9 mouse cellular contexts compared by ENCODE assay signal in genomic region chr9:108935991-108936390, GRCm38 (mm10). TPM values are rescaled to one million over a fixed set of nuclear protein-coding genes. Genes with fewer than 3 reads are reported as not detected.
A peak's percentile ranks its signal among the peaks of the same experiment; 100 is the strongest.
DNase-seq lines count a peak whose midpoint lies in the region; ATAC-seq and TF ChIP-seq lines count a peak whose summit lies in the region.
"Had no signal": no experiment of that assay in that cellular context is flagged by ENCODE, and none has a peak within 500 bp of the region (broad histone marks: within the 10 kb centered on the region; RNA-seq: fewer than 3 reads in every experiment).

No protein-coding gene starts in this region.

- no peak overlapping the region for H3K27ac ChIP-seq in heart, postnatal 0 days (ENCODE audit: low read depth)
- H3K27ac ChIP-seq in forebrain, embryonic 10.5 days: peak overlapping the region; percentile 89
- H3K27ac ChIP-seq in intestine, postnatal 0 days (ENCODE audit: low read depth, low read length): no peak overlapping the region
- no peak overlapping the region for H3K27ac ChIP-seq in midbrain, embryonic 16.5 days (ENCODE audit: low read length)
- H3K27ac ChIP-seq in cerebellum, adult 2 months (ENCODE audit: insufficient read depth, low read length): no peak overlapping the region

- 16% methylated on average over 3 of the region's 3 CpGs for WGBS in heart, postnatal 0 days
- WGBS in forebrain, embryonic 10.5 days: 20% methylated on average over 3 of the region's 3 CpGs
- WGBS in intestine, postnatal 0 days: 6% methylated on average over 3 of the region's 3 CpGs
- 15% methylated on average over 3 of the region's 3 CpGs for WGBS in midbrain, embryonic 16.5 days
- WGBS in cerebellum, adult 2 months: 14% methylated on average over 3 of the region's 3 CpGs

- no peak for TF ChIP-seq CTCF in heart, postnatal 0 days (IDR thresholded peaks at IDR 0.05; ENCODE audit: low read depth)
- no peak for TF ChIP-seq CTCF in intestine, postnatal 0 days (IDR thresholded peaks at IDR 0.05; ENCODE audit: low read depth)
- TF ChIP-seq CTCF in cerebellum, adult 2 months (IDR thresholded peaks at IDR 0.05; ENCODE audit: borderline replicate concordance, insufficient read depth, low read depth, low read length): no peak

- peak overlapping the region; percentile 88; the same call in 1 of the 2 replicates for H3K4me3 ChIP-seq in heart, postnatal 0 days (ENCODE audit: low read depth, low read length)
- H3K4me3 ChIP-seq in forebrain, embryonic 10.5 days: peak overlapping the region; percentile 91
- H3K4me3 ChIP-seq in intestine, postnatal 0 days (ENCODE audit: low read depth, low read length): no peak overlapping the region
- peak overlapping the region; percentile 96 for H3K4me3 ChIP-seq in midbrain, embryonic 16.5 days (ENCODE audit: low read depth, low read length)
- H3K4me3 ChIP-seq in cerebellum, adult 2 months (replicated peaks; ENCODE audit: insufficient read depth, low read depth, low read length): no peak overlapping the region

- H3K4me2 ChIP-seq in heart, postnatal 0 days (ENCODE audit: low read depth, low read length): no peak overlapping the region
- peak overlapping the region; percentile 78; the same call in 1 of the 2 replicates for H3K4me2 ChIP-seq in intestine, postnatal 0 days (replicated peaks; ENCODE audit: low read depth)
- peak overlapping the region; percentile 31; the same call in 1 of the 2 replicates for H3K4me2 ChIP-seq in midbrain, embryonic 16.5 days (ENCODE audit: low read length)

- H3K9ac ChIP-seq in heart, postnatal 0 days (replicated peaks; ENCODE audit: low read depth, low read length): no peak overlapping the region
- no peak overlapping the region for H3K9ac ChIP-seq in intestine, postnatal 0 days (ENCODE audit: low read depth, low read length)
- H3K9ac ChIP-seq in midbrain, embryonic 16.5 days (ENCODE audit: low read depth, low read length): peak overlapping the region; percentile 97; the same call in 1 of the 2 replicates

- H3K9me3 ChIP-seq in heart, postnatal 0 days (replicated peaks; ENCODE audit: control insufficient read depth, low read length): no peaks in the 10 kb centered on the region
- H3K9me3 ChIP-seq in forebrain, embryonic 10.5 days: no peaks in the 10 kb centered on the region
- no peaks in the 10 kb centered on the region for H3K9me3 ChIP-seq in intestine, postnatal 0 days (ENCODE audit: control insufficient read depth)
- no peaks in the 10 kb centered on the region for H3K9me3 ChIP-seq in midbrain, embryonic 16.5 days (replicated peaks; ENCODE audit: control insufficient read depth, low read length, poor library complexity, severe bottlenecking)

- DNase-seq in heart, postnatal 0 days (ENCODE audit: low spot score): no peak
- DNase-seq in heart, postnatal 14 days: no peak
- no peak for DNase-seq in forebrain, embryonic 10.5 days (ENCODE audit: extremely low spot score, low spot score)
- no peak for DNase-seq in cerebellum, adult 2 months
- no peak for DNase-seq in B cell, adult 2 months
- DNase-seq in right cerebral cortex, postnatal 4 days: no peak

- intact Hi-C loops in heart, postnatal 14 days (cut with DNase I): loop anchor here (5.0 kb wide), 1 partner anchor 56 kb away; the partner anchor contains the start of gene Pfkfb4

- TF ChIP-seq EP300 in heart, postnatal 0 days (IDR thresholded peaks at IDR 0.05; ENCODE audit: low read depth): no peak

- no peaks in the 10 kb centered on the region for H3K27me3 ChIP-seq in heart, postnatal 0 days (ENCODE audit: control insufficient read depth, insufficient read depth, low read length)
- H3K27me3 ChIP-seq in forebrain, embryonic 10.5 days (ENCODE audit: poor library complexity, severe bottlenecking): no peaks in the 10 kb centered on the region
- no peaks in the 10 kb centered on the region for H3K27me3 ChIP-seq in intestine, postnatal 0 days (replicated peaks; ENCODE audit: control insufficient read depth, insufficient read depth, low read length)
- H3K27me3 ChIP-seq in midbrain, embryonic 16.5 days (ENCODE audit: control insufficient read depth, insufficient read depth, low read depth, low read length): no peaks in the 10 kb centered on the region
- no peaks in the 10 kb centered on the region for H3K27me3 ChIP-seq in cerebellum, adult 2 months (ENCODE audit: control insufficient read depth, insufficient read depth, low read length)

- ATAC-seq in heart, postnatal 0 days (ENCODE audit: insufficient read depth, low read depth): no peak
- ATAC-seq in intestine, postnatal 0 days: 0 out of 2 replicates have a peak, but pooled peaks have one; percentile 3
- ATAC-seq in midbrain, embryonic 16.5 days: peak; percentile 25; the same call in 1 of the 2 replicates

- peaks cover 30% of the 10 kb centered on the region for H3K36me3 ChIP-seq in heart, postnatal 0 days (replicated peaks; ENCODE audit: control insufficient read depth, insufficient read depth, low read length)
- peaks cover 31% of the 10 kb centered on the region for H3K36me3 ChIP-seq in forebrain, embryonic 10.5 days (replicated peaks)
- H3K36me3 ChIP-seq in intestine, postnatal 0 days (ENCODE audit: control insufficient read depth, insufficient read depth): peaks cover 26% of the 10 kb centered on the region
- H3K36me3 ChIP-seq in midbrain, embryonic 16.5 days (ENCODE audit: control insufficient read depth, insufficient read depth, low read length): peaks cover 16% of the 10 kb centered on the region

- TF ChIP-seq POLR2A in cerebellum, adult 2 months (IDR thresholded peaks at IDR 0.05; ENCODE audit: borderline replicate concordance, insufficient read depth, low read length): no peak

- 0 out of 2 replicates have a peak, but pooled peaks cover 4% of the 10 kb centered on the region for H3K4me1 ChIP-seq in heart, postnatal 0 days (ENCODE audit: control insufficient read depth, insufficient read depth)
- H3K4me1 ChIP-seq in forebrain, embryonic 10.5 days: peaks cover 11% of the 10 kb centered on the region
- H3K4me1 ChIP-seq in intestine, postnatal 0 days (replicated peaks; ENCODE audit: control insufficient read depth, insufficient read depth, low read length): no peaks in the 10 kb centered on the region
- H3K4me1 ChIP-seq in midbrain, embryonic 16.5 days (ENCODE audit: control insufficient read depth, insufficient read depth, low read length): peaks cover 8% of the 10 kb centered on the region
- peaks cover 5% of the 10 kb centered on the region; the same call in 1 of the 2 replicates for H3K4me1 ChIP-seq in cerebellum, adult 2 months (ENCODE audit: control insufficient read depth, insufficient read depth, low read length)

RNA-seq across cellular contexts. Expression of gene Uqcrc1, which starts 0.4 kb away (rescaled TPM):
- 1,707 and 1,762 TPM in 2 replicates for total RNA-seq in heart, postnatal 0 days (2014; rRNA removed; ENCODE audit: low replicate concordance)
- polyA plus RNA-seq in heart, postnatal 0 days (2015; fragmentation: Nextera tagmentation; extraction: Ambion mirVana): 1,738 and 1,782 TPM in 2 replicates
- total RNA-seq in heart, postnatal 14 days (2021): 1,000 to 10,000 TPM; 2,254 to 2,272 TPM
- 468 and 481 TPM in 2 replicates for polyA plus RNA-seq in forebrain, embryonic 10.5 days (2016; fragmentation: Nextera tagmentation; extraction: Ambion mirVana)
- polyA plus RNA-seq in intestine, postnatal 0 days (2015; fragmentation: Nextera tagmentation; extraction: Ambion mirVana): 557 and 585 TPM in 2 replicates
- polyA plus RNA-seq in midbrain, embryonic 16.5 days (2015; fragmentation: Nextera tagmentation; extraction: Ambion mirVana): 417 and 452 TPM in 2 replicates
- 672 and 690 TPM in 2 replicates for polyA plus RNA-seq in cerebellum, adult 2 months (2012; rRNA removed)

RNA-seq across cellular contexts. Expression of gene Col7a1, which starts 17.4 kb away (rescaled TPM):
- total RNA-seq in heart, postnatal 0 days (2014; rRNA removed; ENCODE audit: low replicate concordance): 0.58 and 1.3 TPM in 2 replicates
- 0.47 and 0.57 TPM in 2 replicates for polyA plus RNA-seq in heart, postnatal 0 days (2015; fragmentation: Nextera tagmentation; extraction: Ambion mirVana)
- total RNA-seq in heart, postnatal 14 days (2021): 1 to 10 TPM in 1 of 2 experiments, under 1 TPM in 1; 0.33 to 1.1 TPM
- 1.5 and 2.3 TPM in 2 replicates for polyA plus RNA-seq in forebrain, embryonic 10.5 days (2016; fragmentation: Nextera tagmentation; extraction: Ambion mirVana)
- polyA plus RNA-seq in intestine, postnatal 0 days (2015; fragmentation: Nextera tagmentation; extraction: Ambion mirVana): 1.9 and 3.1 TPM in 2 replicates
- polyA plus RNA-seq in midbrain, embryonic 16.5 days (2015; fragmentation: Nextera tagmentation; extraction: Ambion mirVana): 1.1 and 1.6 TPM in 2 replicates
- 11.3 and 14.1 TPM in 2 replicates for polyA plus RNA-seq in cerebellum, adult 2 months (2012; rRNA removed)

RNA-seq across cellular contexts. Expression of gene Tmem89, which starts 21.6 kb away (rescaled TPM):
- total RNA-seq in heart, postnatal 0 days (2014; rRNA removed; ENCODE audit: low replicate concordance): not detected in 2 replicates
- polyA plus RNA-seq in heart, postnatal 0 days (2015; fragmentation: Nextera tagmentation; extraction: Ambion mirVana): not detected in 2 replicates
- total RNA-seq in heart, postnatal 14 days (2021): under 1 TPM in 1 of 2 experiments, not detected in 1; 0.41 TPM
- polyA plus RNA-seq in forebrain, embryonic 10.5 days (2016; fragmentation: Nextera tagmentation; extraction: Ambion mirVana): not detected in 2 replicates
- polyA plus RNA-seq in intestine, postnatal 0 days (2015; fragmentation: Nextera tagmentation; extraction: Ambion mirVana): 0.21 TPM in 1 of 2 replicates, not detected in the other
- not detected in 2 replicates for polyA plus RNA-seq in midbrain, embryonic 16.5 days (2015; fragmentation: Nextera tagmentation; extraction: Ambion mirVana)
- polyA plus RNA-seq in cerebellum, adult 2 months (2012; rRNA removed): 0.39 and 0.92 TPM in 2 replicates
- total RNA-seq: neutrophil, adult 5-6 weeks had no signal

RNA-seq across cellular contexts. Expression of gene Ucn2, which starts 49.8 kb away (rescaled TPM):
- total RNA-seq in heart, postnatal 0 days (2014; rRNA removed; ENCODE audit: low replicate concordance): not detected in 2 replicates
- not detected in 2 replicates for polyA plus RNA-seq in heart, postnatal 0 days (2015; fragmentation: Nextera tagmentation; extraction: Ambion mirVana)
- under 1 TPM in 1 of 2 experiments, not detected in 1; 0.20 TPM for total RNA-seq in heart, postnatal 14 days (2021)
- polyA plus RNA-seq in forebrain, embryonic 10.5 days (2016; fragmentation: Nextera tagmentation; extraction: Ambion mirVana): not detected in 2 replicates
- not detected in 2 replicates for polyA plus RNA-seq in intestine, postnatal 0 days (2015; fragmentation: Nextera tagmentation; extraction: Ambion mirVana)
- not detected in 2 replicates for polyA plus RNA-seq in midbrain, embryonic 16.5 days (2015; fragmentation: Nextera tagmentation; extraction: Ambion mirVana)
- polyA plus RNA-seq in cerebellum, adult 2 months (2012; rRNA removed): 0.47 and 0.48 TPM in 2 replicates
- total RNA-seq: neutrophil, adult 5-6 weeks had no signal

RNA-seq across cellular contexts. Expression of gene Pfkfb4, which starts 55.6 kb away (rescaled TPM):
- total RNA-seq in heart, postnatal 0 days (2014; rRNA removed; ENCODE audit: low replicate concordance): 4.0 and 7.6 TPM in 2 replicates
- polyA plus RNA-seq in heart, postnatal 0 days (2015; fragmentation: Nextera tagmentation; extraction: Ambion mirVana): 2.3 and 3.1 TPM in 2 replicates
- 1 to 10 TPM; 1.9 to 3.2 TPM for total RNA-seq in heart, postnatal 14 days (2021)
- 10.5 and 12.4 TPM in 2 replicates for polyA plus RNA-seq in forebrain, embryonic 10.5 days (2016; fragmentation: Nextera tagmentation; extraction: Ambion mirVana)
- polyA plus RNA-seq in intestine, postnatal 0 days (2015; fragmentation: Nextera tagmentation; extraction: Ambion mirVana): 43.1 and 48.3 TPM in 2 replicates
- 31.5 and 31.9 TPM in 2 replicates for polyA plus RNA-seq in midbrain, embryonic 16.5 days (2015; fragmentation: Nextera tagmentation; extraction: Ambion mirVana)
- polyA plus RNA-seq in cerebellum, adult 2 months (2012; rRNA removed): 17.5 and 20.1 TPM in 2 replicates

Comparison
In these comparisons a context has a peak if more than half of its experiments do, and no peak if none do; other contexts are left out.
1. H3K4me3 ChIP-seq: peak in heart, postnatal 0 days (single experiment), forebrain, embryonic 10.5 days (single experiment) and midbrain, embryonic 16.5 days (single experiment); none in intestine, postnatal 0 days (single experiment) and cerebellum, adult 2 months (single experiment).